Mouse (Mus musculus) midbrain, embryonic 10.5 days (tissue): Measurements from ENCODE around the gene Wdtc1. TPM values are rescaled to one million over a fixed set of nuclear protein-coding genes. Genes with fewer than 3 reads are reported as not detected.

Experiments used
- DNase-seq: peaks from one replicate; pipeline ENCODE4 v3.0.0-alpha.2; 2017; ENCODE audit warnings: low spot score
- H3K27ac ChIP-seq: fragments of 300-500 bp; sonication (generic); replicated peaks from 2 replicates; pipeline ENCODE4 v1.5.1; 2016; ENCODE audit warnings: mild to moderate bottlenecking
- H3K27me3 ChIP-seq: fragments of 300-500 bp; sonication (generic); 2 replicates; pipeline ENCODE4 v1.6.1; 2016; ENCODE audit warnings: low read depth, mild to moderate bottlenecking; ENCODE audit not compliant: poor library complexity, severe bottlenecking
- H3K36me3 ChIP-seq: fragments of 300-500 bp; sonication (generic); 2 replicates; pipeline ENCODE4 v1.6.1; 2016; ENCODE audit warnings: mild to moderate bottlenecking, moderate library complexity
- H3K4me1 ChIP-seq: fragments of 300-500 bp; sonication (generic); 2 replicates; pipeline ENCODE4 v1.6.1; 2016
- H3K4me3 ChIP-seq: fragments of 300-500 bp; sonication (generic); 2 replicates; pipeline ENCODE4 v1.5.1; 2016; ENCODE audit warnings: mild to moderate bottlenecking, moderate library complexity
- H3K9me3 ChIP-seq: fragments of 300-500 bp; sonication (generic); replicated peaks from 2 replicates; pipeline ENCODE4 v1.6.1; 2016; ENCODE audit warnings: mild to moderate bottlenecking
- WGBS: fragments of 180-500 bp; shearing (Covaris S2); methylation state at CpG from one replicate; pipeline ENCODE4 v1.1.7; 2016; 5-methylcytosine and 5-hydroxymethylcytosine counted together
- polyA plus RNA-seq: library from polyadenylated mRNA; unstranded; fragments of >200 nt; fragmentation: Nextera tagmentation; extraction: Ambion mirVana; gene quantifications from 2 replicates; pipeline ENCODE4 v1.2.1, GENCODE M21; 2016

Gene Wdtc1
- polyA plus RNA-seq, 1 experiment from 2014 or later, result 19.2 TPM

GRCm38 (mm10) chr4:133370298-133371274 is 17.3 kb upstream of the Wdtc1 start:
- WGBS, result 77% methylated on average over 22 of the region's 22 CpGs
- Histone ChIP-seq H3K9me3 (no peaks in the 10 kb centered on the region), H3K4me1 (peaks cover 50% of the 10 kb centered on the region), H3K36me3 (peaks cover 9% of the 10 kb centered on the region), H3K4me3 (peak overlapping the region; percentile 94), H3K27ac (peak overlapping the region; percentile 94), H3K27me3 (no peaks in the 10 kb centered on the region)
- DNase-seq, result no peak

DNA sequence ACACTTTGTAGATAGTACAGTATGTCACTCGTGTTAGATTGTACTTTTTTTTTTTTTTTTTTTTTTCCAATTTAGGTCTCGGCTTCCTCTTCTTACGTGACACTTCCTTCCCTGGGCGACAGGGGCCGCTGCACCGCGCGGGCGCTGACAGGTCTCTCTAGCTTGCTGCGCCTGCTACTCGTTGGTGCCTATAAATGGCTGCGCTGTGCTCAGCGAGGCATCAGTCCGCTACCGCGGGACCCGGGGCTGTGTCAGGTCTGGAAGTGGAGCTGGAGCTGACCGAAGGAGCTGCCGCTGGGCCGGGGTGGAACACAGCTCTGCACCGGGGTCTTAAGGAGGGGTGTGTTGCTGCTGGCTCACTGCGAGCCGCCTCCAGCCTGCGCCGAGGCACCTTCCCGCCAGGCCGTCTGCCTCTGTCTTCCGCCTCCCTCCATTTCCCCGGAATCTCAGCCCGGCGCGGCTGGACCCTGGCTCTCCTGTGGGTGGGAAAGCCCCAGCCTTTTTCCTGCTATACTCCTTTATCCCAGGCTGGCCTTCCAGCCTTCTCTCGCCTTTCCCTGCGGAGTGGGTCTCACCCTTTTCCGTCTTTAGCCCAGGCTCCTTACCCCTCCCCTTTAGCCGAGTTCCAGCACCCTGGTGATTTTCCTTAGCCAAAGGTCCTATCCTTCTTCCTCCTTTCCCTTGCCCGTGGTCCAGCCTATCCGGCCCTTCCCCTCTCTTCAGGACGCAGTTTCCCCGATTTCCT is 16.4 kb upstream of the Wdtc1 start, which contains the start of gene Slc9a1:
Gene Slc9a1, plus strand, starts transcription at position 154 of the 745 bp plus-strand sequence.
- Histone ChIP-seq H3K9me3 (no peaks in the 10 kb centered on the region), H3K27ac (peak within 1 kb of the TSS; percentile 94), H3K27me3 (no peaks in the 10 kb centered on the region), H3K4me1 (peaks cover 43% of the 10 kb centered on the region), H3K36me3 (peaks cover 2% of the 10 kb centered on the region), H3K4me3 (peak within 1 kb of the TSS; percentile 94)
- DNase-seq, result peak; percentile 90
- WGBS, result 1% methylated on average over 40 of the region's 40 CpGs

GRCm38 (mm10) chr4:133354641-133355040 is 1.4 kb upstream of the Wdtc1 start:
- Histone ChIP-seq H3K4me3 (no peak overlapping the region), H3K27ac (no peak overlapping the region), H3K9me3 (no peaks in the 10 kb centered on the region), H3K27me3 (no peaks in the 10 kb centered on the region), H3K36me3 (no peaks in the 10 kb centered on the region), H3K4me1 (0 out of 2 replicates have a peak, but pooled peaks cover 3% of the 10 kb centered on the region)
- DNase-seq, result no peak
- WGBS, result 89% methylated on average over 6 of the region's 6 CpGs

DNA sequence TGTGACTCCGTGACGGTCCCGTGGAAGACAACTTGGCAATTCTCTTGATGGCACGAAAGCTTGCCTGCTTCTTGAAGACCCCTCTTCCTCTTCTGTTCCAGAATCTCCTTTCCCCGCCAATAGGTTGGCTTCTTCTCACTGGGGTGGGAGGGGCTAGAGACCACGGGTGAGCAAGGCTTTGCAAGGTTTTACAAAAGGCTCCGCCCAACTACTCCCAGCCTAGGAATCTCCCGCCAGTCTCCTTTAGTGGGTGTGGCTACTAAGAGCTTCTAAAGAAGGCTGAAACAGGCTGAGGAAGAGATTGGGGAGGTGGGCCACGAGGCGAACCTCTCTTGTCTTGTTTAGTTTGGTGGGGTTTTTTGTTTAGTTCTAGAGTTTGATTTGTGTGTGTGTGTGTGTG is 484 bp downstream of the Wdtc1 start:
- Histone ChIP-seq H3K27ac (no peak overlapping the region), H3K4me3 (no peak overlapping the region), H3K9me3 (no peaks in the 10 kb centered on the region), H3K36me3 (no peaks in the 10 kb centered on the region), H3K4me1 (no peaks in the 10 kb centered on the region), H3K27me3 (no peaks in the 10 kb centered on the region)
- no peak for DNase-seq
- 74% methylated on average over 10 of the region's 10 CpGs for WGBS

DNA sequence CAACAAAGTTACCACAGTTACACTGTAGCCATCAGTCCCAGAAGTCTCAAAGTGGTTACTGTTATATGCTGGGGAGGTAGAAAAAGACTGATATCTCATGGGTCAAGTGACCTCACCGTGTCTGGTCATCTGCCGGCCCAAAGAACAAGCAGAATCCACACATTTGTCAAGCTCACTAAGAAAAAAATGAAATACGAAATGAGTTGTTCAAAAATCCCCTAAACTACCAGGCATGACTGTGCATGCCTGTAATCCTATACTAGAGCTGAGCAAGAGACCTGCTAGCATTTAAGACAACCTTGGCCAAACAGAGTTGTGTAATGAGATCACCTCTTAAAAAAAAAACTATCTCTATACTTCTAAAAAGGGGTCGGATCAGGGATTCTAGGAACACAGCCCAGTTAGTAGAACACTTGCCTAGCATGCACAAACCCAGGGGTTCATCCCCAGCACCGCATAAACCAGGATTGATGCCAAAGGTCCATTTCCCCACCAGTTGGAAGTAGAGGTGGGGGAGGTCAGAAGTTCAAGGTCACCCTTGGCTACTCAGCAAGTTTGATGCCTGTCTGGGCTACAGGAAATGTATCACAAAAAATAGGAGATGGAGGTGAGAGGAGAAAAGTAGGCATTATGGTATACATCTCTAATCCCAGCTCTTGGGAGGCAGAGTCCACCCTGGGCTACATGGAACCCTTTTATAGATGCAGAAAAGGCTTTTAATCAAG is 5.1 kb downstream of the Wdtc1 start:
- Histone ChIP-seq H3K36me3 (no peaks in the 10 kb centered on the region), H3K9me3 (no peaks in the 10 kb centered on the region), H3K27me3 (no peaks in the 10 kb centered on the region), H3K4me3 (no peak overlapping the region), H3K4me1 (no peaks in the 10 kb centered on the region), H3K27ac (no peak overlapping the region)
- no peak for DNase-seq
- 87% methylated on average over 5 of the region's 5 CpGs for WGBS

DNA sequence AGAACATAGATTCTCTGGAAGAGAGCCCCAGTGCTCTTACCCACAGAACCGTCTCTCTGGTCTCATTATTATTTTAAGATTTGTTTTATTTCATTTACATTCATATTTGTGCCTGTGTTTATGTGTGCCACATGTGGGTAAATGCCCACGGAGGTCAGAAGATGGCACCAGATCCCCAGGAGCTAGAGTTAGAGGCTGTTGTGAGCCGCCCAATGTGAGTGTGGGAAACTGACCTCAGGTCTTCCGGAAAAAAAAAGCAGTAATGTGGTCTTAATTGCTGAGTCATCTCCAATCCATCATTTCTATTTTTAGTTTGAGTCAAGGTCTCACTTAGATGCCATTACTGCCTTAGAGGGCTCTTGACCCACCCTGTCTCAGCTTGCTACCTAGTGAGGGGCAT is 5.7 kb downstream of the Wdtc1 start:
- no peaks in the 10 kb centered on the region for H3K27me3 ChIP-seq
- 68% methylated on average over 4 of the region's 4 CpGs for WGBS
- H3K9me3 ChIP-seq, result no peaks in the 10 kb centered on the region
- no peaks in the 10 kb centered on the region for H3K36me3 ChIP-seq
- H3K27ac ChIP-seq, result no peak overlapping the region
- H3K4me1 ChIP-seq, result no peaks in the 10 kb centered on the region
- DNase-seq, result no peak
- H3K4me3 ChIP-seq, result no peak overlapping the region

- Histone ChIP-seq H3K27me3 (no peaks in the 10 kb centered on the region), H3K4me1 (no peaks in the 10 kb centered on the region), H3K36me3 (no peaks in the 10 kb centered on the region), H3K4me3 (no peak overlapping the region), H3K9me3 (no peaks in the 10 kb centered on the region), H3K27ac (no peak overlapping the region)
- WGBS, result 88% methylated on average over 4 of the region's 4 CpGs
- DNase-seq, result no peak
Measured at GRCm38 (mm10) chr4:133346577-133346976, 6.7 kb downstream of the Wdtc1 start.

DNA sequence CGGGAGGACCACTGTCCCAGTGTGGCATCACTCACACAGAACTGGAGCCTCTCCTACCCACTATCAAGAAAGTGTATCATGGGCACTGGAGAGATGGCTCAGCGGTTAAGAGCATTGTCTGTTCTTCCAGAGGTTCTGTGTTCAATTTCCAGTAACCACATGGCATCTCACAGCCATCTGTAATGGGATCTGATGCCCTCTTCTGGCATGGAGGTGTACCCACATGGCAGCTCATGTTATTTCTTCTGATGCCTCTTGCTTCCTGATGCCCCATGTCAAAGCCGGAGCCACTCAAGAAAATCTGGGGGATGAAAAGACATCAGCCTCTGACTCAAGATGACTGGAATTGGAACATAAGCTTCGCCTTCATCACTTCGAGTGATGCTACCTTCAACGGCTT is 7.6 kb downstream of the Wdtc1 start:
- no peak overlapping the region for H3K27ac ChIP-seq
- 91% methylated on average over 6 of the region's 6 CpGs for WGBS
- no peaks in the 10 kb centered on the region for H3K27me3 ChIP-seq
- DNase-seq, result no peak
- H3K9me3 ChIP-seq, result no peaks in the 10 kb centered on the region
- no peak overlapping the region for H3K4me3 ChIP-seq
- H3K4me1 ChIP-seq, result no peaks in the 10 kb centered on the region
- H3K36me3 ChIP-seq, result no peaks in the 10 kb centered on the region

DNA sequence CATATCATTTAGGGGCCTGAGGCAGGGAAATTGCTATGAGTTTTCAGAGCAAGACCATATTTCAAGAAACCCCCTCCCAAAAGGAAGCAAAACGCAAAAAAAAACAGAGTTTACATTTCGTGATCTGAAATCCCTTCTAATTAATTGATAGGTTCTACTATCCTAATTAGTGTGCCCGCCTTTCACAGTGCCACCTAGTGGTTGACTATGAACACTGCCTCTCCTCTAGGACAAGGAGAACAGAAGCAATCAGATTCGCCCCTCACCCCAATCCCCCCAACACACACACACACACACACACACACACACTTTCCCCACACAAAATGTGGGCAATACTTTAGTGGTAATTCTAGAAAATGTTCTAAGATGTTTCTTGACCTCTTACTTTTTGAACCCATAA is 9.2 kb downstream of the Wdtc1 start:
- Histone ChIP-seq H3K4me1 (peaks cover 6% of the 10 kb centered on the region), H3K27me3 (no peaks in the 10 kb centered on the region), H3K36me3 (no peaks in the 10 kb centered on the region), H3K4me3 (no peak overlapping the region), H3K9me3 (no peaks in the 10 kb centered on the region), H3K27ac (no peak overlapping the region)
- WGBS, result 18% methylated on average over 4 of the region's 4 CpGs
- peak; percentile 34 for DNase-seq

DNA sequence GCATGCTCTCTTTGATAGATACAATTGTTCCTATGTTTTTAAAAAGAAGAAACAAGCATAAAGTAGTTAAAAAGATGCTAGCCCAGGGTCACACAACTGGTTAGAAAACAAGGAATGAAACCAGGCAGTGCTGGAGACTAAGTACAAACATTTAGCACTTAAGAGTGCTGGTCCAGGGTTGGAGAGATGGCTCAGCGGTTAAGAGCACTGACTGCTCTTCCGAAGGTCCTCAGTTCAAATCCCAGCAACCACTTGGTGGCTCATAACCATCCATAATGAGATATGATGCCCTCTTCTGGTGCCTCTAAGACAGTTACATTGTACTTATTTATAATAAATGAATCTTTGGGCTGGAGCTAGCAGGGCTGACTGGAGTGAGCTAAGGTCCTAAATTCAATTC is 13.1 kb downstream of the Wdtc1 start:
- Histone ChIP-seq H3K9me3 (no peaks in the 10 kb centered on the region), H3K4me3 (no peak overlapping the region)
- no peak for DNase-seq

GRCm38 (mm10) chr4:133339148-133339749 is 14.0 kb downstream of the Wdtc1 start:
- H3K4me3 ChIP-seq, result peak overlapping the region; percentile 91
- H3K27ac ChIP-seq, result peak overlapping the region; percentile 92
- peaks cover 6% of the 10 kb centered on the region; the same call in 1 of the 2 replicates for H3K36me3 ChIP-seq
- whole genome bisulfite sequencing, result under 1% methylated on average over 60 of the region's 60 CpGs
- no peaks in the 10 kb centered on the region for H3K9me3 ChIP-seq
- DNase-seq, result peak; percentile 96
- H3K4me1 ChIP-seq, result peaks cover 22% of the 10 kb centered on the region
- no peaks in the 10 kb centered on the region for H3K27me3 ChIP-seq

More for the DNA sequence above, 13.1 kb downstream of the Wdtc1 start:
- Histone ChIP-seq H3K4me1 (peaks cover 22% of the 10 kb centered on the region), H3K27ac (no peak overlapping the region), H3K27me3 (no peaks in the 10 kb centered on the region), H3K36me3 (peaks cover 4% of the 10 kb centered on the region; the same call in 1 of the 2 replicates)
- WGBS, result 86% methylated on average over 2 of the region's 2 CpGs

DNA sequence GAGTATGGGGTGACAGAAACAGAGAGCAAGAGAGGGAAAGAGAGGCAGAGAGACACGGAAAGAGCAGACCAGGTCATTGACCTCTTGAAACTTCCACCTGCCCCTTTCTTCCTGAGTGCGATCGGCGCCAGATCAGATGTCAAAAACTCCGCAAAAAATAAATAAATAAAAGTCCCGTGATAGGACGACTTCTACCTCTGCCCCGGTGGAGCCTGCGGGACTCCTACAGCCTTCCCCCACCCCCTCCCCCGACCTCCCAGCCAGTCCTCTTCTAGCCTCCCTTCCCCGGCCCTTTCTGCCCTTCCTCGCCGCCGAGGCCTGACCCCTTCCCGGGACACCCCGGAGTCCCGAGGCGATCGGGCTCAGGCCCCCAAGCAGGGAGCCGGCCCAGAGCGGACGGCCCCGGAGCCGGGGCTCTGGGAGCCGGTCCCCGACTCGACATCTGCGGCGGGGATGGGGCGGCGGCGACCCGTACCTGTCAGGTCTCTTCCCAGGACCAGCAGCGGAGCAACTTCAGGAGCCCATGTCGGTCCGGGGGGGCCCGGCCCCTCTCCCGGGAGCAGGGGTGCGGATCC is 14.7 kb downstream of the Wdtc1 start:
- Histone ChIP-seq H3K4me3 (peak overlapping the region; percentile 91), H3K27ac (peak overlapping the region; percentile 92), H3K27me3 (no peaks in the 10 kb centered on the region), H3K4me1 (peaks cover 27% of the 10 kb centered on the region), H3K36me3 (peaks cover 6% of the 10 kb centered on the region; the same call in 1 of the 2 replicates), H3K9me3 (no peaks in the 10 kb centered on the region)
- no peak for DNase-seq
- WGBS, result 0% methylated on average over 39 of the region's 39 CpGs
